Mouse (Mus musculus): ENCODE results near the gene Zfp663. TPM values are rescaled to one million over a fixed set of nuclear protein-coding genes. Genes with fewer than 3 reads are reported as not detected.

Gene Zfp663
- polyA plus RNA-seq, 1 experiment from 2014 or later = 0.39 TPM

DNA sequence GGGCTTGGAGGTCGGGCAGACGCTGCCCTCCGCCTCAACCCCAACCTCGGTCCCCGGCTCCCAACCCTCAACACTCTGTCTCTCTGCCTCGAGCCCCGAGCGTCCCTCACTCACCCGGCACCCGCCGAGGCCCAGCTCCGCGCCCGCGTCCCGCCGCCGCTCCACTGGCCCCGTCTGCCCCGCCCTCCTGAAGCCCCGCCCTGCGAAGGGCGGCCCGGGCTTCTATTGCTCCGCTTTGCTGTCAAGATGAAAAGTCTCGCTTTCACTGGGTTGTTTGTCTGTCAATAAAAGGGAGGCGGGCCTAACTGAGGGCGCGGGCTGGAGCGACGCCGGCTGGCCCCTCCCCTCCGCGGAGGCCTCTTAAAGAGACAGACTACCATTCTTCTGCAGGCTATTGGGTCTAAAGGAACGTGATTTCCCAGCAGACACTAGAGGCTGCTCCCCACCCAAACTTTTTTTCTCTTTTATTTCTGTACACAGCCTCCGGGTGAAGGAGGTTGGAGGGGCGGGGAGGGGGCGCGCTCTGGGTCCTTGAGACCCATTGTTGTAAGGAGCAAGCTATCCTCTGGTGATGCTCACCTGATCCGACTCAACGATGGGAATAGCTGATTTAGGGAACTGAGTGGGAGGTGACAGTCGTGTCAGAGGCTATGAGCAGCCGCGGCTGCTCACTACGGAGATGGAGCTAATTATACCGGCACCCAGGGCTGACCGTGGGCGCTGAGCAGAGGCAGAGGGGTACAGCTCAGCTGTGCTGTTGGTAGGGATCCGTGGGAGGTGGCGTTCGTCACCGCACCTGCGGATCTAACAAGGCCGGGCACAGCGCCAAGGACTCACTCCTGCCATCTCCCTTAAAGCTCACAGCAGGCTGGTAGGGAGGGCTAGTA is 42.0 kb downstream of the Zfp663 start, which contains the start of gene Elmo2:
Gene Elmo2, minus strand, starts transcription at position 176 of the 887 bp plus-strand sequence.
- Histone ChIP-seq H3K9ac (ENCODE audit: low read length) (peak within 1 kb of the TSS; percentile 85), H3K4me1 (ENCODE audit: control insufficient read depth in 2 of 2, insufficient read depth in 2 of 2, low read length in 2 of 2) (peaks cover 15 to 24% of the 10 kb centered on the region in 2 experiments), H3K4me2 (ENCODE audit: low read length) (peak within 1 kb of the TSS; percentile 97), H3K36me3 (ENCODE audit: control insufficient read depth, insufficient read depth, low read length) (no peaks in the 10 kb centered on the region), H3K9me3 (ENCODE audit: control insufficient read depth, low read length) (peaks cover 7% of the 10 kb centered on the region), H3K27ac (replicated peaks in 1 of 2; ENCODE audit: control insufficient read depth in 1 of 2, insufficient read depth in 1 of 2, low read depth in 2 of 2, low read length in 2 of 2) (peak within 1 kb of the TSS; percentile 30 to 51; a peak in 3 of 4 replicates), H3K4me3 (ENCODE audit: control insufficient read depth in 1 of 2, insufficient read depth in 1 of 2, low read depth in 1 of 2, low read length in 2 of 2) (peak within 1 kb of the TSS; percentile 68 to 97), H3K27me3 (ENCODE audit: control insufficient read depth, insufficient read depth, low read length) (no peaks in the 10 kb centered on the region)
- 0% methylated on average over 50 of the region's 55 CpGs for WGBS
- peak; percentile 99 for ATAC-seq (ENCODE audit: insufficient number of reproducible peaks, insufficient read depth, low FRiP score, low read depth)

DNA sequence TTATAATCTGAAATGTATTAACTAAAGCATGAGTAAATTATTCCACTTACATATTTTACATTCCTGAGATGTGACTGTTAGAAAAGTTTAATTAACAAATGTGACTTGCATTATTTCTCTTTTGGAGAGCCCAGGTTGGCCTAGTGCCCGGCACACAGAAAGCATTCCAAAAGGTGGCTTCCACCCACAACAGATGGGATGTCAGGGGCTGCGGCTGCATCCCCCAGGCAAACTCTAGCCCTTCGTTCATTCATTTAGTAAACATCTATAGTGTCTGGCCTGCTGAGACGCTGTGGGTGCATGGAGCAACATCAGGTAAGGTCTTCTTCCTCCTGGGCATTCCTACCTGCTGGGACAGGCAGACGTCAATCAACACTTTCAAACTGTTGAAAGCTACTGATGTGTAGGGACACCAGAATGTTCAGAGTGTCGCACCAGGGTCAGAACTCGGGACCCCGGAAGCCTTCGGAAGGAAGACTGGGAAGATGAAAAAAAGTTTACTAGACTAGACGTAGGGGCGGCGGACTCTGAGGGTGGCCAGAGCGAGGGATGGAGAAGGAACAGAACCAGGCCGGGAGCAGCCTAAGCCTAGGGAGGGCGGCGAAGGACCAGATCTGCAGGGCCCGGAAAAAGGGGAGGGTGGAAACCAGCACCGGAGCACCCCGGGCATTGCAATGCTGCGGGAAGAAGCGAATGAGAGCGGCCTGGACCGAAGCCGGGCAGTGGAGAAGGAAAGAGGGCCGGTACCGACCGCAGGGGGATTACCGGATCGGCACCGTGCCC is 42.8 kb downstream of the Zfp663 start:
- peaks cover 24 to 33% of the 10 kb centered on the region in 2 experiments for H3K4me1 ChIP-seq (ENCODE audit: control insufficient read depth in 2 of 2, insufficient read depth in 2 of 2, low read length in 2 of 2)
- under 1% methylated on average over 29 of the region's 30 CpGs for WGBS

DNA sequence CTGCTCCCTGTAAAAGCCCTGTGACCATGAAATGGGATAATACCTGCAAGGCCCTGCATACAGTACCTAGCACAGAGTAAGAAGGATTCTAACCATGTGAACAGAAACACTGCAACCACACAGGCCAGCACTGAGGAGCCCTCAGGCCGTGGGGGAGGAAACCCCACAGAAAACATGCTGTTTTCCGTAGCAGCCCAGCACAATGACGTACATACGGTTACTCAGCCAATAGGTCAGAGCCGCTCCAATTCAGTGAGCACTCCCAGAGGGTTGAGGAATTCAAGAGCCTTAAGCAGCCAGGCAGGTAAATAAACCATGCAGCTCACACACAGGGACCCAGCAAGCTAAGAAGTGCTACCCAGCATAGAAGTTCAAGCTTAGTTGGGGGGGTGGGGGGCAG is 44.6 kb downstream of the Zfp663 start:
- Histone ChIP-seq H3K9ac (ENCODE audit: low read length) (no peak overlapping the region), H3K9me3 (ENCODE audit: control insufficient read depth, low read length) (no peaks in the 10 kb centered on the region), H3K4me3 (ENCODE audit: control insufficient read depth in 1 of 2, insufficient read depth in 1 of 2, low read depth in 1 of 2, low read length in 2 of 2) (no peak overlapping the region), H3K4me2 (ENCODE audit: low read length) (no peak overlapping the region), H3K4me1 (ENCODE audit: control insufficient read depth in 2 of 2, insufficient read depth in 2 of 2, low read length in 2 of 2) (peaks cover 35 to 49% of the 10 kb centered on the region in 2 experiments), H3K27ac (replicated peaks in 1 of 2; ENCODE audit: control insufficient read depth in 1 of 2, insufficient read depth in 1 of 2, low read depth in 2 of 2, low read length in 2 of 2) (no peak overlapping the region), H3K27me3 (ENCODE audit: control insufficient read depth, insufficient read depth, low read length) (no peaks in the 10 kb centered on the region), H3K36me3 (ENCODE audit: control insufficient read depth, insufficient read depth, low read length) (no peaks in the 10 kb centered on the region)
- ATAC-seq (ENCODE audit: insufficient number of reproducible peaks, insufficient read depth, low FRiP score, low read depth) = no peak
- 77% methylated on average over 5 of the region's 5 CpGs for WGBS

More for the DNA sequence above, 42.8 kb downstream of the Zfp663 start:
- peak overlapping the region; percentile 70 for H3K4me2 ChIP-seq (ENCODE audit: low read length)
- H3K9me3 ChIP-seq (ENCODE audit: control insufficient read depth, low read length) = peaks cover 2% of the 10 kb centered on the region; the same call in 1 of the 2 replicates
- H3K27ac ChIP-seq (replicated peaks in 1 of 2; ENCODE audit: control insufficient read depth in 1 of 2, insufficient read depth in 1 of 2, low read depth in 2 of 2, low read length in 2 of 2) = peak overlapping the region in 1 of 2 experiments; percentile 24; a peak in 1 of 4 replicates
- no peaks in the 10 kb centered on the region for H3K36me3 ChIP-seq (ENCODE audit: control insufficient read depth, insufficient read depth, low read length)
- peak; percentile 8; the same call in 1 of the 2 replicates for ATAC-seq (ENCODE audit: insufficient number of reproducible peaks, insufficient read depth, low FRiP score, low read depth)
- peak overlapping the region; percentile 85 for H3K9ac ChIP-seq (ENCODE audit: low read length)
- H3K27me3 ChIP-seq (ENCODE audit: control insufficient read depth, insufficient read depth, low read length) = no peaks in the 10 kb centered on the region
- H3K4me3 ChIP-seq (ENCODE audit: control insufficient read depth in 1 of 2, insufficient read depth in 1 of 2, low read depth in 1 of 2, low read length in 2 of 2) = peak overlapping the region; percentile 68 to 97

DNA sequence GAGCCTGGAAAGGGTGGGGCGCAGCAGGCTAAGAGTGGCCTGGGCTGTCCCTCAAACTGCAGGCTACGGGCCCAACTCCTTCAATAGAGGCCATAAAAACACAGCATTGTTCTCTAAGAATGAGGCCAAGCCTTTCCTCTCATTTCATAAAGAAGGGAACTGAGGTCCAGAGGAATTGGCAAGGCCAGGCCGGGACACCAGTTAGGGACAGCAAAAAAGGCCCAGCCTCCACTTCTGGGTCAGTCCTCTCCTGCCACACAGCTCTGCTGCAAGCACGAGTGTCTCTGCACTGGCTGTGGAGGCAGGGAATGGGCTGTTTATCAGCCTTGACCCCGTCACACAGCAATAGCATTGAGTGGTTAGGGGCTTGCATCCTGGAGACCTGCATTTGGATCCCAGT is 45.0 kb downstream of the Zfp663 start:
- H3K4me2 ChIP-seq (ENCODE audit: low read length) = no peak overlapping the region
- ATAC-seq (ENCODE audit: insufficient number of reproducible peaks, insufficient read depth, low FRiP score, low read depth) = no peak
- H3K9ac ChIP-seq (ENCODE audit: low read length) = no peak overlapping the region
- H3K4me3 ChIP-seq (ENCODE audit: control insufficient read depth in 1 of 2, insufficient read depth in 1 of 2, low read depth in 1 of 2, low read length in 2 of 2) = no peak overlapping the region
- H3K4me1 ChIP-seq (ENCODE audit: control insufficient read depth in 2 of 2, insufficient read depth in 2 of 2, low read length in 2 of 2) = peaks cover 37 to 53% of the 10 kb centered on the region in 2 experiments
- H3K27me3 ChIP-seq (ENCODE audit: control insufficient read depth, insufficient read depth, low read length) = no peaks in the 10 kb centered on the region
- H3K9me3 ChIP-seq (ENCODE audit: control insufficient read depth, low read length) = no peaks in the 10 kb centered on the region
- H3K36me3 ChIP-seq (ENCODE audit: control insufficient read depth, insufficient read depth, low read length) = no peaks in the 10 kb centered on the region
- no peak overlapping the region for H3K27ac ChIP-seq (replicated peaks in 1 of 2; ENCODE audit: control insufficient read depth in 1 of 2, insufficient read depth in 1 of 2, low read depth in 2 of 2, low read length in 2 of 2)
- 80% methylated on average over 5 of the region's 5 CpGs for WGBS

DNA sequence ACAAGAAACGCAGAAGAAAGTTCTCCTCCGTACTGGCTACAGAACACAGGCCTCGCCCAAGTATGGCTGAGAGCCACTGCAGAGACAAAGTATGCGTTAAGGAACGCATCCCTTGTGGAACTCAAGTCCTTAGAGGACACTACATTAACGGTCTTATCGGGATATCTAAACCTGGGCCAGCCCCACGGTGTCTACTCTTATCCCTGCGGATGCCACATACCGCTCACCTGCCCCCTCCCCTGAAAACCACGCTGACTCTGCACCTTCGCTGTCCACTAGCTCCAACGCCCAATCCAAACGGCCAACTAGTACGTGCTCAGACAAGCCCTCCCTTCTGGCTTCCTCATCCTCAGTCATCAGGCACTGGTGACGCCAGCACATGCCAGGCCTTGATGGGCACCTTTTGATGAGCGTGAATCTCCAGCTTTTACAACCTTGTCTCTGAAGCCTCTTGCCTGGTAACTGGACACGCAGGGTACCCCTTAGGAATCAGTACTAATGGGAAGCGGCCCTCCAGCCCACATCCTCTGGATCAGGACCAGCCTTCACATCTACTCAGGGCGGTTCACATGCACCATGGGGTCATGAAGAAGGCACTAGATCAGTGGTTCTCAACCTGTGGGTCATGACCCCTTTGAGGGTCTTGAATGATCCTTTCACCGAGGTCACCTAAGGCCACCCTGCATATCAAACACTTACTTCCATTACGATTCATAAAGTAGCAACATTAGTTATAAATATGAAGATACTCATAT is 46.4 kb downstream of the Zfp663 start:
- H3K9me3 ChIP-seq (ENCODE audit: control insufficient read depth, low read length) = no peaks in the 10 kb centered on the region
- H3K27ac ChIP-seq (replicated peaks in 1 of 2; ENCODE audit: control insufficient read depth in 1 of 2, insufficient read depth in 1 of 2, low read depth in 2 of 2, low read length in 2 of 2) = peak overlapping the region in 1 of 2 experiments; percentile 54; a peak in 2 of 4 replicates
- WGBS = 82% methylated on average over 22 of the region's 22 CpGs

DNA sequence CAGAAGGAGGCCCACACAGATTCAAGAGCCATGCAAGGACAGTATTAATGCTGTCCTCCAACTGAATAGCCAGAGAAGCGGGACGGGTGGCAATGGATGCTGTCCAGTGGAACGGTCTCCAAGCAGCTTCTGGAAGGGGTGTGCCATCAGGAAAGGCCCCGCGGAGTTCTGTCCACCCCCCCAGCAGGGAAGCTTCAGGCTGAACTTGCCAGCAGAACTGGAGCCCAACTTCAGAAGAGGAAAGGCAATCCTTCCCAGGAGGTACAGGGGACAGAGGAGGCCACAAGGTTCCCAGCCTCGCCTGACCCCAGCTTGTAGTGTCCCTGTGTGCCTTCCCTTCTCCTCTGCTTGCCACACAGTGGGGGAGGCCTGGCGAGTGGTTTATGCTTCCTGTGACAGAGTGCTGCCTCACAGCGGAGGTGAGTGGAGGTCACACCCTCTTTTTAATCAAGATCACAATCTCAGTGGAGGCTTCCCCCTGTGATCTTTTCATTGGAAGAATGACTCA is 47.1 kb downstream of the Zfp663 start:
- Histone ChIP-seq H3K9me3 (ENCODE audit: control insufficient read depth, low read length) (no peaks in the 10 kb centered on the region), H3K36me3 (ENCODE audit: control insufficient read depth, insufficient read depth, low read length) (no peaks in the 10 kb centered on the region), H3K4me2 (ENCODE audit: low read length) (peak overlapping the region; percentile 27), H3K27me3 (ENCODE audit: control insufficient read depth, insufficient read depth, low read length) (no peaks in the 10 kb centered on the region), H3K4me1 (ENCODE audit: control insufficient read depth in 2 of 2, insufficient read depth in 2 of 2, low read length in 2 of 2) (peaks cover 51 to 65% of the 10 kb centered on the region in 2 experiments), H3K27ac (replicated peaks in 1 of 2; ENCODE audit: control insufficient read depth in 1 of 2, insufficient read depth in 1 of 2, low read depth in 2 of 2, low read length in 2 of 2) (peak overlapping the region; percentile 54 to 67; a peak in 3 of 4 replicates), H3K9ac (ENCODE audit: low read length) (no peak overlapping the region; the same call in 1 of the 2 replicates), H3K4me3 (ENCODE audit: control insufficient read depth in 1 of 2, insufficient read depth in 1 of 2, low read depth in 1 of 2, low read length in 2 of 2) (no peak overlapping the region)
- WGBS = 57% methylated on average over 8 of the region's 8 CpGs
- ATAC-seq (ENCODE audit: insufficient number of reproducible peaks, insufficient read depth, low FRiP score, low read depth) = no peak

More for the DNA sequence above, 46.4 kb downstream of the Zfp663 start:
- no peak overlapping the region for H3K9ac ChIP-seq (ENCODE audit: low read length)
- ATAC-seq (ENCODE audit: insufficient number of reproducible peaks, insufficient read depth, low FRiP score, low read depth) = no peak
- H3K4me3 ChIP-seq (ENCODE audit: control insufficient read depth in 1 of 2, insufficient read depth in 1 of 2, low read depth in 1 of 2, low read length in 2 of 2) = no peak overlapping the region
- no peaks in the 10 kb centered on the region for H3K27me3 ChIP-seq (ENCODE audit: control insufficient read depth, insufficient read depth, low read length)
- H3K4me2 ChIP-seq (ENCODE audit: low read length) = no peak overlapping the region
- peaks cover 47 to 61% of the 10 kb centered on the region in 2 experiments for H3K4me1 ChIP-seq (ENCODE audit: control insufficient read depth in 2 of 2, insufficient read depth in 2 of 2, low read length in 2 of 2)
- H3K36me3 ChIP-seq (ENCODE audit: control insufficient read depth, insufficient read depth, low read length) = no peaks in the 10 kb centered on the region
